Mouse (Mus musculus): Measurements from ENCODE around the gene Gm26602.
A peak's percentile ranks its signal among the peaks of the same experiment; 100 is the strongest.

Gene Gm26602

GRCm38 (mm10) chr10:79910556-79910955 lies at the start of gene Gm26602:
TSS of gene Gm26602 (plus strand) at chr10:79910856.
- DNase-seq (ENCODE audit: low read depth, low spot score), result no peak

GRCm38 (mm10) chr10:79861230-79862048 lies 49.2 kb upstream of the Gm26602 start:
- DNase-seq (ENCODE audit: low read depth, low spot score), result no peak

GRCm38 (mm10) chr10:79862049-79862788 lies 48.4 kb upstream of the Gm26602 start:
- no peak for DNase-seq (ENCODE audit: low read depth, low spot score)

GRCm38 (mm10) chr10:79862925-79863324 lies 47.7 kb upstream of the Gm26602 start:
- DNase-seq (ENCODE audit: low read depth, low spot score), result no peak

- DNase-seq (ENCODE audit: low read depth, low spot score), result no peak
Observed at GRCm38 (mm10) chr10:79864351-79865188, 46.1 kb upstream of the Gm26602 start.

GRCm38 (mm10) chr10:79865189-79865601 lies 45.5 kb upstream of the Gm26602 start:
- DNase-seq (ENCODE audit: low read depth, low spot score), result no peak

- DNase-seq (ENCODE audit: low read depth, low spot score), result no peak
Observed at GRCm38 (mm10) chr10:79865801-79866295, 44.8 kb upstream of the Gm26602 start.

- no peak for DNase-seq (ENCODE audit: low read depth, low spot score)
Observed at GRCm38 (mm10) chr10:79866601-79867000, 44.1 kb upstream of the Gm26602 start.

- DNase-seq (ENCODE audit: low read depth, low spot score), result no peak
Observed at GRCm38 (mm10) chr10:79871845-79872244, 38.8 kb upstream of the Gm26602 start.

GRCm38 (mm10) chr10:79872862-79873261 lies 37.8 kb upstream of the Gm26602 start:
- DNase-seq (ENCODE audit: low read depth, low spot score), result no peak

GRCm38 (mm10) chr10:79873313-79873712 lies 37.3 kb upstream of the Gm26602 start:
- DNase-seq (ENCODE audit: low read depth, low spot score), result peak; percentile 16

GRCm38 (mm10) chr10:79873715-79874289 lies 36.9 kb upstream of the Gm26602 start:
- no peak for DNase-seq (ENCODE audit: low read depth, low spot score)

GRCm38 (mm10) chr10:79874290-79874862 lies 36.3 kb upstream of the Gm26602 start, which contains the start of the genes Prtn3 and Plppr3:
TSS of gene Prtn3 (plus strand) at chr10:79874476.
TSS of gene Plppr3 (minus strand) at chr10:79874634.
- no peak for DNase-seq (ENCODE audit: low read depth, low spot score)

- DNase-seq (ENCODE audit: low read depth, low spot score), result no peak
Observed at GRCm38 (mm10) chr10:79877174-79877573, 33.5 kb upstream of the Gm26602 start.

- no peak for DNase-seq (ENCODE audit: low read depth, low spot score)
Observed at GRCm38 (mm10) chr10:79877757-79878156, 32.9 kb upstream of the Gm26602 start.

GRCm38 (mm10) chr10:79879527-79879926 lies 31.1 kb upstream of the Gm26602 start:
- DNase-seq (ENCODE audit: low read depth, low spot score), result no peak

GRCm38 (mm10) chr10:79880721-79881120 lies 29.9 kb upstream of the Gm26602 start:
- DNase-seq (ENCODE audit: low read depth, low spot score), result no peak

- no peak for DNase-seq (ENCODE audit: low read depth, low spot score)
Observed at GRCm38 (mm10) chr10:79881981-79882380, 28.7 kb upstream of the Gm26602 start.

- peak; percentile 73 for DNase-seq (ENCODE audit: low read depth, low spot score)
Observed at GRCm38 (mm10) chr10:79883297-79884084, 27.2 kb upstream of the Gm26602 start.

- no peak for DNase-seq (ENCODE audit: low read depth, low spot score)
Observed at GRCm38 (mm10) chr10:79884446-79884845, 26.2 kb upstream of the Gm26602 start.
